Mouse (Mus musculus): ENCODE measurements around the gene Lrrc72. TPM values are rescaled to one million over a fixed set of nuclear protein-coding genes. Genes with fewer than 3 reads are reported as not detected.

Gene Lrrc72
- total and polyA plus RNA-seq, 2 experiments = not detected

- 66% methylated on average over 10 of the region's 10 CpGs for WGBS
- TF ChIP-seq CTCF (IDR thresholded peaks at IDR 0.05; ENCODE audit: low read depth, low read length) (no peak), POLR2A (IDR thresholded peaks at IDR 0.05; ENCODE audit: extremely low read depth, insufficient read depth, low read length) (no peak)
- no peak for DNase-seq (ENCODE audit: extremely low read depth, low read depth, low spot score)
- Histone ChIP-seq H3K9ac (ENCODE audit: low read depth, low read length) (no peak overlapping the region), H3K27ac (replicated peaks; ENCODE audit: insufficient read depth, low read depth, low read length) (no peak overlapping the region), H3K4me3 (ENCODE audit: insufficient read depth, low read depth, low read length) (peak overlapping the region; percentile 23; the same call in 1 of the 2 replicates), H3K79me2 (ENCODE audit: control insufficient read depth, insufficient read depth, low read length) (no peaks in the 10 kb centered on the region), H3K36me3 (ENCODE audit: control insufficient read depth, insufficient read depth, low read length) (no peaks in the 10 kb centered on the region), H3K4me1 (ENCODE audit: control insufficient read depth, insufficient read depth, low read length) (no peaks in the 10 kb centered on the region), H3K27me3 (ENCODE audit: control insufficient read depth, insufficient read depth, low read length) (no peaks in the 10 kb centered on the region)
Measured at GRCm38 (mm10) chr12:36216905-36217304, 36.3 kb downstream of the Lrrc72 start.

- 65% methylated on average over 4 of the region's 4 CpGs for WGBS
- Histone ChIP-seq H3K4me3 (ENCODE audit: insufficient read depth, low read depth, low read length) (no peak overlapping the region), H3K9ac (ENCODE audit: low read depth, low read length) (no peak overlapping the region), H3K27me3 (ENCODE audit: control insufficient read depth, insufficient read depth, low read length) (no peaks in the 10 kb centered on the region), H3K27ac (replicated peaks; ENCODE audit: insufficient read depth, low read depth, low read length) (no peak overlapping the region), H3K36me3 (ENCODE audit: control insufficient read depth, insufficient read depth, low read length) (no peaks in the 10 kb centered on the region), H3K79me2 (ENCODE audit: control insufficient read depth, insufficient read depth, low read length) (no peaks in the 10 kb centered on the region), H3K4me1 (ENCODE audit: control insufficient read depth, insufficient read depth, low read length) (no peaks in the 10 kb centered on the region)
- no peak for TF ChIP-seq CTCF (IDR thresholded peaks at IDR 0.05; ENCODE audit: low read depth, low read length)
- no peak for TF ChIP-seq POLR2A (IDR thresholded peaks at IDR 0.05; ENCODE audit: extremely low read depth, insufficient read depth, low read length)
- DNase-seq (ENCODE audit: extremely low read depth, low read depth, low spot score) = no peak
Measured at GRCm38 (mm10) chr12:36216230-36216629, 37.0 kb downstream of the Lrrc72 start.

- no peaks in the 10 kb centered on the region for H3K27me3 ChIP-seq (ENCODE audit: control insufficient read depth, insufficient read depth, low read length)
- WGBS = 0% methylated on average over 1 of the region's 1 CpGs
Measured at GRCm38 (mm10) chr12:36215149-36215480, 38.1 kb downstream of the Lrrc72 start.

GRCm38 (mm10) chr12:36214389-36215148 is 38.6 kb downstream of the Lrrc72 start:
- Histone ChIP-seq H3K27ac (replicated peaks; ENCODE audit: insufficient read depth, low read depth, low read length) (no peak overlapping the region), H3K9ac (ENCODE audit: low read depth, low read length) (no peak overlapping the region), H3K27me3 (ENCODE audit: control insufficient read depth, insufficient read depth, low read length) (no peaks in the 10 kb centered on the region), H3K79me2 (ENCODE audit: control insufficient read depth, insufficient read depth, low read length) (no peaks in the 10 kb centered on the region), H3K36me3 (ENCODE audit: control insufficient read depth, insufficient read depth, low read length) (no peaks in the 10 kb centered on the region), H3K4me3 (ENCODE audit: insufficient read depth, low read depth, low read length) (no peak overlapping the region), H3K4me1 (ENCODE audit: control insufficient read depth, insufficient read depth, low read length) (no peaks in the 10 kb centered on the region)
- no peak for DNase-seq (ENCODE audit: extremely low read depth, low read depth, low spot score)
- TF ChIP-seq CTCF (IDR thresholded peaks at IDR 0.05; ENCODE audit: low read depth, low read length) = no peak
- TF ChIP-seq POLR2A (IDR thresholded peaks at IDR 0.05; ENCODE audit: extremely low read depth, insufficient read depth, low read length) = no peak
- WGBS = 40% methylated on average over 8 of the region's 8 CpGs

More at GRCm38 (mm10) chr12:36215149-36215480, 38.1 kb downstream of the Lrrc72 start:
- Histone ChIP-seq H3K4me3 (ENCODE audit: insufficient read depth, low read depth, low read length) (no peak overlapping the region), H3K27ac (replicated peaks; ENCODE audit: insufficient read depth, low read depth, low read length) (no peak overlapping the region), H3K4me1 (ENCODE audit: control insufficient read depth, insufficient read depth, low read length) (no peaks in the 10 kb centered on the region), H3K9ac (ENCODE audit: low read depth, low read length) (no peak overlapping the region), H3K36me3 (ENCODE audit: control insufficient read depth, insufficient read depth, low read length) (no peaks in the 10 kb centered on the region), H3K79me2 (ENCODE audit: control insufficient read depth, insufficient read depth, low read length) (no peaks in the 10 kb centered on the region)
- peak; percentile 24 for DNase-seq (ENCODE audit: extremely low read depth, low read depth, low spot score)
- TF ChIP-seq CTCF (IDR thresholded peaks at IDR 0.05; ENCODE audit: low read depth, low read length) (peak; percentile 84), POLR2A (IDR thresholded peaks at IDR 0.05; ENCODE audit: extremely low read depth, insufficient read depth, low read length) (no peak)

GRCm38 (mm10) chr12:36210096-36210495 is 43.1 kb downstream of the Lrrc72 start:
- H3K4me1 ChIP-seq (ENCODE audit: control insufficient read depth, insufficient read depth, low read length) = no peaks in the 10 kb centered on the region
- H3K9ac ChIP-seq (ENCODE audit: low read depth, low read length) = no peak overlapping the region
- WGBS = 83% methylated on average over 4 of the region's 4 CpGs
- DNase-seq (ENCODE audit: extremely low read depth, low read depth, low spot score) = no peak
- H3K27ac ChIP-seq (replicated peaks; ENCODE audit: insufficient read depth, low read depth, low read length) = no peak overlapping the region
- no peaks in the 10 kb centered on the region for H3K27me3 ChIP-seq (ENCODE audit: control insufficient read depth, insufficient read depth, low read length)
- H3K36me3 ChIP-seq (ENCODE audit: control insufficient read depth, insufficient read depth, low read length) = no peaks in the 10 kb centered on the region
- no peaks in the 10 kb centered on the region for H3K79me2 ChIP-seq (ENCODE audit: control insufficient read depth, insufficient read depth, low read length)
- H3K4me3 ChIP-seq (ENCODE audit: insufficient read depth, low read depth, low read length) = no peak overlapping the region
- TF ChIP-seq CTCF (IDR thresholded peaks at IDR 0.05; ENCODE audit: low read depth, low read length) (no peak), POLR2A (IDR thresholded peaks at IDR 0.05; ENCODE audit: extremely low read depth, insufficient read depth, low read length) (no peak)

GRCm38 (mm10) chr12:36208456-36208855 is 44.7 kb downstream of the Lrrc72 start:
- Histone ChIP-seq H3K79me2 (ENCODE audit: control insufficient read depth, insufficient read depth, low read length) (no peaks in the 10 kb centered on the region), H3K4me1 (ENCODE audit: control insufficient read depth, insufficient read depth, low read length) (no peaks in the 10 kb centered on the region), H3K4me3 (ENCODE audit: insufficient read depth, low read depth, low read length) (no peak overlapping the region), H3K27me3 (ENCODE audit: control insufficient read depth, insufficient read depth, low read length) (no peaks in the 10 kb centered on the region), H3K36me3 (ENCODE audit: control insufficient read depth, insufficient read depth, low read length) (no peaks in the 10 kb centered on the region), H3K27ac (replicated peaks; ENCODE audit: insufficient read depth, low read depth, low read length) (no peak overlapping the region), H3K9ac (ENCODE audit: low read depth, low read length) (no peak overlapping the region)
- TF ChIP-seq CTCF (IDR thresholded peaks at IDR 0.05; ENCODE audit: low read depth, low read length) (no peak), POLR2A (IDR thresholded peaks at IDR 0.05; ENCODE audit: extremely low read depth, insufficient read depth, low read length) (no peak)
- WGBS = 75% methylated on average over 19 of the region's 19 CpGs
- no peak for DNase-seq (ENCODE audit: extremely low read depth, low read depth, low spot score)

All from liver, adult 2 months (tissue).